Mouse (Mus musculus) spleen, adult 10 weeks (tissue): ENCODE data around the gene Tst. TPM values are rescaled to one million over a fixed set of nuclear protein-coding genes. Genes with fewer than 3 reads are reported as not detected.

ENCODE experiments used
- polyA plus RNA-seq: library from polyadenylated mRNA; stranded (reverse); fragments of 350-450 nt; fragmentation: Illumina TruSeq; extraction: RNeasy Lipid Tissue Mini Kit (QIAGEN cat#74804); gene quantifications from one replicate; pipeline ENCODE4 v1.2.3, GENCODE M21; 2015; ENCODE audit warnings: low replicate concordance; ENCODE audit not compliant: insufficient read depth

The Tst gene
- polyA plus RNA-seq, result 3.3 TPM

GRCm38 (mm10) chr15:78405517-78406211, at the start of gene Tst:
TSS of gene Tst (minus strand) at chr15:78405907.

GRCm38 (mm10) chr15:78428391-78429138, 22.9 kb upstream of the Tst start, which contains the start of gene Kctd17:
TSS of gene Kctd17 (plus strand) at chr15:78428564.

GRCm38 (mm10) chr15:78406293-78406934, 707 bp upstream of the Tst start, which contains the start of gene Mpst:
TSS of gene Mpst (plus strand) at chr15:78406416.

GRCm38 (mm10) chr15:78395478-78395962, 10.2 kb downstream of the Tst start, which contains the start of gene Tex33:
TSS of gene Tex33 (minus strand) at chr15:78395912.

Other genes starting within 250 kb of the Tst start
- gene Ift27, start 231.8 kb downstream of the Tst start, polyA plus RNA-seq, result 28.0 TPM
- gene Pvalb, start 199.5 kb downstream of the Tst start, polyA plus RNA-seq, result not detected
- 134 TPM for gene Ncf4, start 161.1 kb downstream of the Tst start, polyA plus RNA-seq
- gene Csf2rb2, start 100.2 kb downstream of the Tst start, polyA plus RNA-seq, result 27.5 TPM
- gene Csf2rb, start 80.2 kb downstream of the Tst start, polyA plus RNA-seq, result 60.7 TPM
- not detected for gene Tex33, start 10.0 kb downstream of the Tst start, polyA plus RNA-seq
- gene Mpst, start 509 bp upstream of the Tst start, polyA plus RNA-seq, result 8.1 TPM
- 10.1 TPM for gene Kctd17, start 22.7 kb upstream of the Tst start, polyA plus RNA-seq
- gene Tmprss6, start 62.7 kb upstream of the Tst start, polyA plus RNA-seq, result not detected
- 38.7 TPM for gene Il2rb, start 89.4 kb upstream of the Tst start, polyA plus RNA-seq
- gene C1qtnf6, start 125.5 kb upstream of the Tst start, polyA plus RNA-seq, result 8.9 TPM
- not detected for gene Sstr3, start 138.8 kb upstream of the Tst start, polyA plus RNA-seq
- 232 TPM for gene Rac2, start 166.9 kb upstream of the Tst start, polyA plus RNA-seq
- gene Cyth4, start 191.1 kb upstream of the Tst start, polyA plus RNA-seq, result 128 TPM